Mouse (Mus musculus): ENCODE data around the gene Cmah. TPM values are rescaled to one million over a fixed set of nuclear protein-coding genes. Genes with fewer than 3 reads are reported as not detected.

Gene Cmah
- total and polyA plus RNA-seq, 3 experiments, result 1.4 to 2.2 TPM; not detected in 1

- TF ChIP-seq NRF1 (IDR thresholded peaks at IDR 0.05; ENCODE audit: insufficient read depth, low read depth, low read length, poor library complexity, severe bottlenecking) (no peak), ZC3H11A (IDR thresholded peaks at IDR 0.05; ENCODE audit: low read depth, low read length) (no peak), TBP (IDR thresholded peaks at IDR 0.05; ENCODE audit: low read depth, low read length) (no peak)
- Histone ChIP-seq H3K9ac (ENCODE audit: control insufficient read depth, low read depth, low read length, poor library complexity, severe bottlenecking) (no peak overlapping the region), H3K4me3 (ENCODE audit: control insufficient read depth in 1 of 2, insufficient read depth in 1 of 2, low read depth in 2 of 2, low read length in 2 of 2) (no peak overlapping the region), H3K36me3 (ENCODE audit: control insufficient read depth in 1 of 2, insufficient read depth in 2 of 2, low read length in 2 of 2) (peaks cover 0 to 50% of the 10 kb centered on the region in 2 experiments; a peak in 2 of 4 replicates), H3K27ac (ENCODE audit: control insufficient read depth, low read depth, low read length) (no peak overlapping the region), H3K9me3 (replicated peaks; ENCODE audit: insufficient read depth, low read length) (no peaks in the 10 kb centered on the region), H3K4me1 (ENCODE audit: control insufficient read depth in 1 of 2, insufficient read depth in 2 of 2, low read length in 2 of 2) (peaks cover 44 to 64% of the 10 kb centered on the region in 2 experiments), H3K27me3 (ENCODE audit: control insufficient read depth in 1 of 2, insufficient read depth in 2 of 2, low read length in 2 of 2) (no peaks in the 10 kb centered on the region), H3K79me2 (ENCODE audit: control insufficient read depth, insufficient read depth, low read length, poor library complexity) (no peaks in the 10 kb centered on the region)
- no peak for DNase-seq (ENCODE audit: low read depth, low spot score)
Observed at GRCm38 (mm10) chr13:24493784-24494183, 166.6 kb downstream of the Cmah start.

- Histone ChIP-seq H3K27me3 (ENCODE audit: control insufficient read depth in 1 of 2, insufficient read depth in 2 of 2, low read length in 2 of 2) (no peaks in the 10 kb centered on the region), H3K79me2 (ENCODE audit: control insufficient read depth, insufficient read depth, low read length, poor library complexity) (peaks cover under 1% of the 10 kb centered on the region; the same call in 1 of the 2 replicates), H3K4me1 (ENCODE audit: control insufficient read depth in 1 of 2, insufficient read depth in 2 of 2, low read length in 2 of 2) (peaks cover 30 to 61% of the 10 kb centered on the region in 2 experiments), H3K36me3 (ENCODE audit: control insufficient read depth in 1 of 2, insufficient read depth in 2 of 2, low read length in 2 of 2) (peaks cover 0 to 45% of the 10 kb centered on the region in 2 experiments; a peak in 2 of 4 replicates), H3K27ac (ENCODE audit: control insufficient read depth, low read depth, low read length) (peak overlapping the region; percentile 70), H3K4me3 (ENCODE audit: control insufficient read depth in 1 of 2, insufficient read depth in 1 of 2, low read depth in 2 of 2, low read length in 2 of 2) (no peak overlapping the region), H3K9ac (ENCODE audit: control insufficient read depth, low read depth, low read length, poor library complexity, severe bottlenecking) (0 out of 2 replicates have a peak overlapping the region, but pooled peaks have one; percentile 2), H3K9me3 (replicated peaks; ENCODE audit: insufficient read depth, low read length) (no peaks in the 10 kb centered on the region)
- peak; percentile 59 for DNase-seq (ENCODE audit: low read depth, low spot score)
- TF ChIP-seq ZC3H11A (IDR thresholded peaks at IDR 0.05; ENCODE audit: low read depth, low read length) (no peak), EP300 (IDR thresholded peaks at IDR 0.05; ENCODE audit: low read depth in 1 of 2, low read length in 2 of 2) (peak in 1 of 2 experiments; percentile 30; a peak in 1 of 4 replicates), USF1 (IDR thresholded peaks at IDR 0.05; ENCODE audit: low read depth, low read length) (no peak)
Observed at GRCm38 (mm10) chr13:24496353-24496752, 169.1 kb downstream of the Cmah start.

- Histone ChIP-seq H3K9ac (ENCODE audit: control insufficient read depth, low read depth, low read length, poor library complexity, severe bottlenecking) (peak overlapping the region; percentile 26), H3K9me3 (replicated peaks; ENCODE audit: insufficient read depth, low read length) (no peaks in the 10 kb centered on the region), H3K79me2 (ENCODE audit: control insufficient read depth, insufficient read depth, low read length, poor library complexity) (peaks cover 7% of the 10 kb centered on the region), H3K27ac (ENCODE audit: control insufficient read depth, low read depth, low read length) (peak overlapping the region; percentile 78), H3K4me3 (ENCODE audit: control insufficient read depth in 1 of 2, insufficient read depth in 1 of 2, low read depth in 2 of 2, low read length in 2 of 2) (no peak overlapping the region), H3K27me3 (ENCODE audit: control insufficient read depth in 1 of 2, insufficient read depth in 2 of 2, low read length in 2 of 2) (no peaks in the 10 kb centered on the region), H3K4me1 (ENCODE audit: control insufficient read depth in 1 of 2, insufficient read depth in 2 of 2, low read length in 2 of 2) (peaks cover 24 to 55% of the 10 kb centered on the region in 2 experiments), H3K36me3 (ENCODE audit: control insufficient read depth in 1 of 2, insufficient read depth in 2 of 2, low read length in 2 of 2) (peaks cover 0 to 39% of the 10 kb centered on the region in 2 experiments; a peak in 2 of 4 replicates)
- peak; percentile 89 for DNase-seq (ENCODE audit: low read depth, low spot score)
- no peak for TF ChIP-seq CTCF (IDR thresholded peaks at IDR 0.05 in 2 of 3, conservative IDR thresholded peaks at IDR 0.05 in 1 of 3; ENCODE audit: control insufficient read depth in 1 of 3, insufficient read depth in 1 of 3, low read depth in 2 of 3, low read length in 3 of 3, poor library complexity in 1 of 3, severe bottlenecking in 1 of 3)
- peak; percentile 95 for TF ChIP-seq BHLHE40 (IDR thresholded peaks at IDR 0.05; ENCODE audit: borderline replicate concordance, low read depth, low read length)
- no peak for TF ChIP-seq E2F4 (IDR thresholded peaks at IDR 0.05; ENCODE audit: borderline replicate concordance, low read depth, low read length)
- no peak for TF ChIP-seq CHD2 (IDR thresholded peaks at IDR 0.05; ENCODE audit: low read length)
- 0 out of 2 replicates have a peak, but pooled peaks have one; percentile 22 for TF ChIP-seq HCFC1 (IDR thresholded peaks at IDR 0.05; ENCODE audit: low read depth, low read length)
- TF ChIP-seq MAZ (IDR thresholded peaks at IDR 0.05; ENCODE audit: low read depth, low read length), result no peak
- no peak for TF ChIP-seq ZKSCAN1 (IDR thresholded peaks at IDR 0.05; ENCODE audit: low read depth, low read length)
- no peak for TF ChIP-seq KAT2A (conservative IDR thresholded peaks at IDR 0.05; ENCODE audit: low read depth, low read length)
- TF ChIP-seq MYB (IDR thresholded peaks at IDR 0.05; ENCODE audit: low read depth, low read length), result peak; percentile 86
- peak; percentile 95 for TF ChIP-seq GATA1 (IDR thresholded peaks at IDR 0.05; ENCODE audit: low read depth, low read length)
- no peak for TF ChIP-seq TBP (IDR thresholded peaks at IDR 0.05; ENCODE audit: low read depth, low read length)
- TF ChIP-seq NRF1 (IDR thresholded peaks at IDR 0.05; ENCODE audit: insufficient read depth, low read depth, low read length, poor library complexity, severe bottlenecking), result no peak
- no peak for TF ChIP-seq ZC3H11A (IDR thresholded peaks at IDR 0.05; ENCODE audit: low read depth, low read length)
- TF ChIP-seq CHD1 (IDR thresholded peaks at IDR 0.05; ENCODE audit: low read depth, low read length), result no peak
- peak; percentile 98 for TF ChIP-seq ETS1 (IDR thresholded peaks at IDR 0.05; ENCODE audit: low read depth, low read length)
- peak; percentile 45; the same call in 1 of the 2 replicates for TF ChIP-seq USF1 (IDR thresholded peaks at IDR 0.05; ENCODE audit: low read depth, low read length)
- TF ChIP-seq MAFK (IDR thresholded peaks at IDR 0.05; ENCODE audit: borderline replicate concordance, low read depth, low read length), result peak; percentile 10; the same call in 1 of the 2 replicates
- no peak for TF ChIP-seq POLR2AphosphoS5 (IDR thresholded peaks at IDR 0.05; ENCODE audit: borderline replicate concordance, low read depth, low read length)
- peak; percentile 86 for TF ChIP-seq SIN3A (IDR thresholded peaks at IDR 0.05; ENCODE audit: low read length)
- TF ChIP-seq UBTF (IDR thresholded peaks at IDR 0.05; ENCODE audit: borderline replicate concordance, insufficient read depth, low read depth, low read length), result no peak
- TF ChIP-seq POLR2AphosphoS2 (IDR thresholded peaks at IDR 0.05; ENCODE audit: low read length), result 0 out of 2 replicates have a peak, but pooled peaks have one; percentile 59
- no peak for TF ChIP-seq ZMIZ1 (IDR thresholded peaks at IDR 0.05; ENCODE audit: low read depth, low read length)
- TF ChIP-seq RCOR1 (IDR thresholded peaks at IDR 0.05; ENCODE audit: low read depth, low read length), result peak; percentile 75
Observed at GRCm38 (mm10) chr13:24497001-24497400, 169.8 kb downstream of the Cmah start.
